Mouse (Mus musculus): ENCODE data around the gene Atg10. TPM values are rescaled to one million over a fixed set of nuclear protein-coding genes. Genes with fewer than 3 reads are reported as not detected.

Atg10 gene
- total and polyA plus RNA-seq, 2 experiments from 2014 or later = 7.5 to 10.7 TPM

DNA sequence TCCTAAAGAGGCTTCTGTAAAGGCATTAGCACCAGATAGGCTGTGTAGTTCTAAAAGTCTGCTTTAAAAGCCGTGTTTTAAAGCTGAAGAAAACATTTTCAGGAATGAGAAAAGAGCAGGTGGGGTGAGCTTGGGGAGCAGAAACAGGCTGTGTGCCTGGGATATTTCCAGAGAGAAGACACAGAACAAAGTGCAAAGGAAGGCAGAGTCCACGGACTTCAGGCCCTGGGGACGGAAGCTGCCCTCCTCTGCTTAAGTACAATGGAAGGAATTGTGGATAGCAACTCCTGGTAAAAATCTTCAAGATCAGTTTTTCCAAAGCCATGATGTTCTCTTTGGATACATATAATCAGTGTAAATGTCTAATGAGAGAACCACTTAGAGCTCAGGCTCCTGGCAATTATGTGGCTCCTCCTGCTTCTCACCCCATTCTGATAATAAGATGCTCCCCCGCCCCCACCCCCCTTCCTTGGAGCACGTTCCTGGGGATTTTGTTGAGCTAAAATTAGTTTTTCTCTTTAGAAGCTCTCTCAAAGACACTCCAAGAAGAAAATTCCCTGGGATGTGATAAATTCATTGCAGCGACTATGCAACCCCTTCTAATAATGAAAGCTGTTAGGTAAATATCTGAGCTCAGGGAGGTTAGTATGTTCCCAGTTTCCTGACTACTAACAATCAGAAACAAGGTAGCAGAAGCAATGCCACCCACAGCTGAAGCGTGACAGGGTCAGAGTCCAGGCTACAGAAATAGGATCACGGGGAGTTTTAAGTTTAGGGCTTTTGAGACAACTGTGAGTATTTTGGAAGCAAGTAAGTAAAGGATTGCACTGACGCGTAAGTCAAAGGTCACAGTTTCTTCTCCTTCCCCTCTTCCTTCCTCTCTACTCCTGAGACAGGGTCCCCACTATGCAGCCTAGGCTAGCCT is 260.7 kb downstream of the Atg10 start:
- Histone ChIP-seq H3K27ac (ENCODE audit: low read depth, low read length) (peak overlapping the region; percentile 17), H3K4me3 (ENCODE audit: low read depth, low read length) (no peak overlapping the region), H3K27me3 (ENCODE audit: insufficient read depth, low read length) (no peaks in the 10 kb centered on the region), H3K9ac (no peak overlapping the region), H3K4me1 (ENCODE audit: insufficient read depth) (no peaks in the 10 kb centered on the region), H3K36me3 (ENCODE audit: insufficient read depth) (no peaks in the 10 kb centered on the region), H3K9me3 (ENCODE audit: low read length) (no peaks in the 10 kb centered on the region), H3K4me2 (ENCODE audit: low read depth) (no peak overlapping the region)
- 48% methylated on average over 10 of the region's 10 CpGs for WGBS
- ATAC-seq (peak; percentile 40; the same call in 1 of the 2 replicates), DNase-seq (no peak)
- no peak for TF ChIP-seq CTCF (IDR thresholded peaks at IDR 0.05; ENCODE audit: low read depth)

DNA sequence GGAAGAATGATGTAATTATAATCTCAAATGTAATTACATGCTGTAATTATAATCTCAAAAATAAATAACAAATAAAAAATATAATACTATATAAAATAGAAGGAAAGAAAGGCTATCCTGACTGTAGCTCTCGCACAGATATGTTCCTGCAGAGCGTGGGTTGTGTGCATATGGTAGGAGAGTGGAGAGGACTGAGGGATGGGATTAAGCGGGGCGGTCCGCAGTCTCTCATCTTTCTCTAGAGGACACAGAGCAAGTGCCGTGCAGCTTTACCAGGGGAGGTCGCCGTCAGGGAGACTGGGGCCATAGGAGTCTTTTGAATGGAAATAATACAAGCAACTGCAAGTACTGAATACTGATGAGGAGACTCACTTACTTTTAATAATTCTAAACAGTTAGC is 263.2 kb downstream of the Atg10 start:
- ATAC-seq (no peak), DNase-seq (no peak)
- no peaks in the 10 kb centered on the region for H3K4me1 ChIP-seq (ENCODE audit: insufficient read depth)
- no peaks in the 10 kb centered on the region; the same call in 1 of the 2 replicates for H3K9me3 ChIP-seq (ENCODE audit: low read length)
- 60% methylated on average over 8 of the region's 8 CpGs for WGBS
- no peak overlapping the region for H3K4me3 ChIP-seq (ENCODE audit: low read depth, low read length)
- H3K27me3 ChIP-seq (ENCODE audit: insufficient read depth, low read length) = no peaks in the 10 kb centered on the region
- TF ChIP-seq CTCF (IDR thresholded peaks at IDR 0.05; ENCODE audit: low read depth) = no peak
- H3K9ac ChIP-seq = no peak overlapping the region
- H3K27ac ChIP-seq (ENCODE audit: low read depth, low read length) = no peak overlapping the region
- no peaks in the 10 kb centered on the region for H3K36me3 ChIP-seq (ENCODE audit: insufficient read depth)
- no peak overlapping the region for H3K4me2 ChIP-seq (ENCODE audit: low read depth)

DNA sequence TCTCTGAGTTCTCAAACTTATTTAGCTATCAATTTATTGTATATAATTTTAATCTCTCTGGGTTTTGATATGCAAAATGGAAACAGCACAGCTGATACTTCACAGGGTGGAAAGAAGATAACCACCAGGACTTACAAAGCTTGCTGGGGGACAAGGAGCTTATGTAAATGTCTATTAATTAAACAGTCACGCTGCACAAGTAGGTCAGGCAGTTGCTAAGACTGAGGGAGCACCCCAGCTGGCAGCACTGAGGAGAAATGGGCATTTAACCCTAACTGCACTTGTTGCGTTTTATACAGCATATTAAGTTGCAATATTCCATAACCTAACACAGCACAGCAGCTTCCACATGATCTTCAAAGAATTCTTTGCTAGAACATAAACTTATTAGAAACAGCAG is 264.9 kb downstream of the Atg10 start:
- Histone ChIP-seq H3K4me2 (ENCODE audit: low read depth) (no peak overlapping the region), H3K36me3 (ENCODE audit: insufficient read depth) (no peaks in the 10 kb centered on the region), H3K4me3 (ENCODE audit: low read depth, low read length) (no peak overlapping the region), H3K9ac (no peak overlapping the region), H3K27me3 (ENCODE audit: insufficient read depth, low read length) (no peaks in the 10 kb centered on the region), H3K9me3 (ENCODE audit: low read length) (no peaks in the 10 kb centered on the region; the same call in 1 of the 2 replicates), H3K27ac (ENCODE audit: low read depth, low read length) (no peak overlapping the region), H3K4me1 (ENCODE audit: insufficient read depth) (no peaks in the 10 kb centered on the region)
- ATAC-seq = no peak; the same call in 1 of the 2 replicates
- no peak for DNase-seq
- 21% methylated on average over 2 of the region's 2 CpGs for WGBS
- no peak for TF ChIP-seq CTCF (IDR thresholded peaks at IDR 0.05; ENCODE audit: low read depth)

DNA sequence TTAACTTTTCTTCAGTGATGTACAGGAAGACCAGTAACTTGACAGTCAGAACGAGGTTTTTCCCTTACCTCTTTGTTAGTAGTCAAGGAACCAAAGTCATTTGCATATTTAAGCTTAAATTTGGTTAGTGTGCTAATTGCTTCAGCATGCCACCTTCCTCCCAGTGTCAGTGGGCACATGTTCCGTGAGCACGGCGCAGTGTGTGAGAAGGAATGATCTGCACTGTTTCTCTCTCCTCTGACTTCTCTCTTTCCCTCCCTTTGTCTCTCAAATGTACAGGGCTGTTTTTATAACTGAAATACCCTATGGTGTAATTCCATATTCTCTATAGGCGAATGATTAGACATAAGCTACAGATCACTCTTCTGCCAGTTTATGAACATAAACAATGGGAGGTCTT is 284.2 kb downstream of the Atg10 start:
- TF ChIP-seq CTCF (IDR thresholded peaks at IDR 0.05; ENCODE audit: low read depth) = no peak

DNA sequence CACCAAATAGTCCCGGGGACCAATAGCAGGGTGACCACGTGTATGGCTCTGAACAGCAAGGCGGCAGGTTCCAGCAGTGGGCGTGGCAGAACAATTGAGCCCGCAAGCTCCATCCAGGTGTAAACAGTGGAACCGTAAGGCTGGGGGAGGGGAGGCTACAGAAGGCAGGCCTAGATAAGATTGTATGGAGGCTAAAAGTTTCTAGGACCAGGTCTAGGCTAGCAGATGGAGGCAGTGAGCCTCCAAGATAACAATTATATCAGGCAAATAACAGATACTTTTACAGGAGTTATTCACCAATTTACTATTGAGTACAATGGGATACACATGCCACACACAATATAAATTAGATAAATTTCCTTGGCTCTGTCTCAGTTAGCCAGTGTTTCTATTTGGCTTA is 284.6 kb downstream of the Atg10 start:
- 63% methylated on average over 6 of the region's 6 CpGs for WGBS
- no peak for ATAC-seq
- DNase-seq = no peak
- Histone ChIP-seq H3K36me3 (ENCODE audit: insufficient read depth) (no peaks in the 10 kb centered on the region), H3K4me1 (ENCODE audit: insufficient read depth) (no peaks in the 10 kb centered on the region), H3K4me2 (ENCODE audit: low read depth) (no peak overlapping the region), H3K27me3 (ENCODE audit: insufficient read depth, low read length) (no peaks in the 10 kb centered on the region), H3K9ac (no peak overlapping the region), H3K4me3 (ENCODE audit: low read depth, low read length) (no peak overlapping the region), H3K9me3 (ENCODE audit: low read length) (no peaks in the 10 kb centered on the region), H3K27ac (ENCODE audit: low read depth, low read length) (no peak overlapping the region)
- no peak for TF ChIP-seq CTCF (IDR thresholded peaks at IDR 0.05; ENCODE audit: low read depth)

More for the DNA sequence above, 284.2 kb downstream of the Atg10 start:
- Histone ChIP-seq H3K9me3 (ENCODE audit: low read length) (no peaks in the 10 kb centered on the region), H3K4me1 (ENCODE audit: insufficient read depth) (no peaks in the 10 kb centered on the region), H3K27ac (ENCODE audit: low read depth, low read length) (no peak overlapping the region), H3K4me3 (ENCODE audit: low read depth, low read length) (no peak overlapping the region), H3K27me3 (ENCODE audit: insufficient read depth, low read length) (no peaks in the 10 kb centered on the region), H3K4me2 (ENCODE audit: low read depth) (no peak overlapping the region), H3K9ac (no peak overlapping the region), H3K36me3 (ENCODE audit: insufficient read depth) (no peaks in the 10 kb centered on the region)
- 63% methylated on average over 5 of the region's 5 CpGs for WGBS
- DNase-seq (no peak), ATAC-seq (no peak)

DNA sequence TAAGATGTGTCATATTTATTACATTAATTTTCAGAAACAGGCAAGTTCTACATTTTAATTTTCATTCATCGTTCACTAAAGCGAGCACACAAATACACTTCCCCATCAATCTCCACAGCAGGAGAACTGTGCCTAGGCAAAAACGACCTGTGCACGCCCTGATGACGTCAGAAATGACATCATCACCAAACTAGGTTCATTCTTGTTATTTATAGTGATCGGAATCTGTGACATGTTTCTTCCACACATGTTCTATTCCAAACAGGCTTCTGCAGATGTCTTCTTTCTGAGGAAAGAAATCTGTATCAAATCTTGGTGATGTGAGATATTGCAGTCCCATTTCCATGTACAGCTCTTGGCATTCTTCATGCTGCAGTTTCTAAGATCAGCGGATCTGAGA is 287.9 kb downstream of the Atg10 start:
- H3K27ac ChIP-seq (ENCODE audit: low read depth, low read length) = no peak overlapping the region
- no peaks in the 10 kb centered on the region for H3K4me1 ChIP-seq (ENCODE audit: insufficient read depth)
- ATAC-seq = no peak
- TF ChIP-seq CTCF (IDR thresholded peaks at IDR 0.05; ENCODE audit: low read depth) = no peak
- H3K4me3 ChIP-seq (ENCODE audit: low read depth, low read length) = no peak overlapping the region
- no peak for DNase-seq
- 84% methylated on average over 7 of the region's 7 CpGs for WGBS
- no peaks in the 10 kb centered on the region for H3K27me3 ChIP-seq (ENCODE audit: insufficient read depth, low read length)
- no peak overlapping the region for H3K9ac ChIP-seq
- no peaks in the 10 kb centered on the region for H3K36me3 ChIP-seq (ENCODE audit: insufficient read depth)
- no peak overlapping the region for H3K4me2 ChIP-seq (ENCODE audit: low read depth)
- no peaks in the 10 kb centered on the region for H3K9me3 ChIP-seq (ENCODE audit: low read length)

DNA sequence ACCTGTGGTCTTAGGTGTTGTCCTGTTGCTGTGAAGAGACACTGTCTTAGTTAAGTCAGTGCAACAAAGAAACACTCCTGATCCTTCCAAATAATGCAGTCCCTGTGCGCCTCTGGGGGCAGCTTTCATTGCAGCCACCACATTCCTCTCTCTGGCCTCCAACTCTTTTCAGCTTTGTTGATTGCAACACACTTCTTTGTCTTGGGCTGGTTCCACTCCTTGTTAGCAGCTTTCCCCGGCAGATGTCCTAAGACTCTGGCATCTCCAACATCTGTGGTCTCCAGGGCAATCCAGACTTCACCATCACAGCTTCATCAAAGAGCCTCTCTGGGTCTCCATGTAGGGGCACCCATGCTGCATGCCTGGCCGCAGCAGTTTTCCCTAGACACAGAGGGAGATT is 290.5 kb downstream of the Atg10 start:
- H3K36me3 ChIP-seq (ENCODE audit: insufficient read depth) = peaks cover 4% of the 10 kb centered on the region; the same call in 1 of the 2 replicates
- no peaks in the 10 kb centered on the region for H3K4me1 ChIP-seq (ENCODE audit: insufficient read depth)
- TF ChIP-seq CTCF (IDR thresholded peaks at IDR 0.05; ENCODE audit: low read depth) = no peak
- no peaks in the 10 kb centered on the region for H3K27me3 ChIP-seq (ENCODE audit: insufficient read depth, low read length)
- no peak overlapping the region for H3K4me2 ChIP-seq (ENCODE audit: low read depth)
- H3K9ac ChIP-seq = no peak overlapping the region
- 49% methylated on average over 3 of the region's 3 CpGs for WGBS
- no peak for DNase-seq
- no peak overlapping the region for H3K27ac ChIP-seq (ENCODE audit: low read depth, low read length)
- no peak overlapping the region for H3K4me3 ChIP-seq (ENCODE audit: low read depth, low read length)
- H3K9me3 ChIP-seq (ENCODE audit: low read length) = no peaks in the 10 kb centered on the region
- no peak for ATAC-seq
